ENCODE assay signal across 12 mouse cellular contexts in the genomic region with DNA sequence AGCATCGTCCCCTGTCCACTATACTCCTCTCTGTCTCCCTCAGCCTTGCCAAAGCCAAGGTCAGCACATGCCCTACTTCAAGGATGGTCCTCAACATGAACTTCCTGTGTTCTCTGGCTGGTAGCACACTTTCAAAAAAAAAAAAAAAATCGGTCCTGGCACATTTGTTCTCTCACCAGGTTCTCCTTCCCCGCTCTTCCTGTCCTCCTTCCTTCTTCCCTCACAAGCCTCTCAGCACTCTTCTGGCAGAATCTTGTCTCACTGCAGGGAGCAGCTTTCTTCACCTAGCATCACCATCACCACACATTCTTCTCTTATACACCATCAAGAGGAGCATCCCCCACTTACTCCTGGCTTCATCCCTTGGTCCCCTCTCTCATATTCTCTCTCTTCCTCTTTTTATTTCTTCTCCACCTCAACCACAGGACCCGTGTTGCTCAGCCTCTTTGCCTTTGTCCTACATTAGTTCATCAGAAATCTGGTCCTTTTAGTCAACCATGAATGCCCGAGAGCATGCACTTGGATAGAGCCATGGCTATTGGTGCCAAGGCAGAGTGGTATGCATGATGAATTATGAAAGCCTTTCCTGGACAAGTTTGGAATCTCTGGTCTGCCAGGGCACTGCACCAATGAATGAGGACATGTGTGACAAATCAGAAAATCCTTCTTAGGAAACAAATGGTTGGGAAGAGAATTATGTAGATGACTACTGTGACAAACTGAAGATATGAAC.
DNase-seq lines count a peak whose midpoint lies in the region; ATAC-seq lines count a peak whose summit lies in the region.
"Had no signal": no experiment of that assay in that cellular context is flagged by ENCODE, and none has a peak within 500 bp of the region (broad histone marks: within the 10 kb centered on the region; RNA-seq: fewer than 3 reads in every experiment).

No protein-coding gene starts in this region.

- 0 out of 2 replicates have a peak, but pooled peaks cover 8% of the 10 kb centered on the region for H3K4me1 ChIP-seq in midbrain, embryonic 14.5 days (ENCODE audit: control insufficient read depth, insufficient read depth, low read length)
- H3K4me1 ChIP-seq: heart, embryonic 15.5 days; liver, embryonic 13.5 days had no signal

- no peak overlapping the region for H3K4me2 ChIP-seq in midbrain, embryonic 14.5 days (ENCODE audit: low read length)
- H3K4me2 ChIP-seq: heart, embryonic 15.5 days; liver, embryonic 13.5 days; midbrain, embryonic 12.5 days had no signal

- H3K9me3 ChIP-seq in midbrain, embryonic 14.5 days (ENCODE audit: control insufficient read depth, low read length), result no peaks in the 10 kb centered on the region
- H3K9me3 ChIP-seq: heart, embryonic 15.5 days; liver, embryonic 13.5 days; midbrain, embryonic 12.5 days had no signal

- peak; percentile 12 for DNase-seq in kidney, adult 18-20 months
- no peak for DNase-seq in kidney, postnatal 4 days
- peak; percentile 97 for DNase-seq in brain, adult 2 months (ENCODE audit: low read depth, low spot score)
- DNase-seq in fibroblast of lung, adult 2 months (ENCODE audit: low read depth), result peak; percentile 50
- no peak for DNase-seq in midbrain, embryonic 14.5 days
- no peak for DNase-seq in embryo, embryonic 11 days
- no peak for DNase-seq in testis, postnatal 14 days (ENCODE audit: low spot score)
- no peak for DNase-seq in frontal cortex, adult 2 months (ENCODE audit: extremely low spot score in 1 of 2, low spot score in 1 of 2)
- DNase-seq: liver, embryonic 13.5 days had no signal

- no peak for ATAC-seq in midbrain, embryonic 14.5 days (ENCODE audit: low FRiP score, low TSS enrichment)

- H3K9ac ChIP-seq in midbrain, embryonic 14.5 days (replicated peaks; ENCODE audit: low read length), result no peak overlapping the region
- H3K9ac ChIP-seq: heart, embryonic 15.5 days; liver, embryonic 13.5 days; midbrain, embryonic 12.5 days had no signal

- 68% methylated on average over 5 of the region's 5 CpGs for WGBS in midbrain, embryonic 14.5 days

- no peaks in the 10 kb centered on the region for H3K27me3 ChIP-seq in midbrain, embryonic 14.5 days (ENCODE audit: control insufficient read depth, insufficient read depth, low read length)
- H3K27me3 ChIP-seq: heart, embryonic 15.5 days; liver, embryonic 13.5 days; midbrain, embryonic 12.5 days had no signal

- no peak overlapping the region for H3K4me3 ChIP-seq in midbrain, embryonic 14.5 days (replicated peaks; ENCODE audit: low read depth, low read length)
- H3K4me3 ChIP-seq: heart, embryonic 15.5 days; liver, embryonic 13.5 days; midbrain, embryonic 12.5 days had no signal

- H3K27ac ChIP-seq in midbrain, embryonic 14.5 days (replicated peaks; ENCODE audit: low read depth, low read length), result 0 out of 2 replicates have a peak overlapping the region, but pooled peaks have one; percentile 21
- H3K27ac ChIP-seq: heart, embryonic 15.5 days; liver, embryonic 13.5 days; midbrain, embryonic 12.5 days had no signal

- H3K36me3 ChIP-seq in midbrain, embryonic 14.5 days (ENCODE audit: control insufficient read depth, insufficient read depth, low read length), result no peaks in the 10 kb centered on the region
- H3K36me3 ChIP-seq: G1E; heart, embryonic 15.5 days; liver, embryonic 13.5 days; midbrain, embryonic 12.5 days had no signal

Comparison
In these comparisons a context has a peak if more than half of its experiments do, and no peak if none do; other contexts are left out.
1. DNase-seq: peak in kidney, adult 18-20 months (single experiment), brain, adult 2 months (single experiment) and fibroblast of lung, adult 2 months (single experiment); none in kidney, postnatal 4 days (0 of 2), midbrain, embryonic 14.5 days (single experiment), embryo, embryonic 11 days (single experiment), testis, postnatal 14 days (single experiment) and frontal cortex, adult 2 months (0 of 2).